Mouse (Mus musculus) lung, embryonic 14.5 days (tissue): ENCODE data around the gene Rps18. TPM values are rescaled to one million over a fixed set of nuclear protein-coding genes. Genes with fewer than 3 reads are reported as not detected.

Source experiments
- ATAC-seq: fragments of 200-750 bp; cut with Nextera tagmentation; 2 replicates; pipeline ENCODE4 v1.8.0; 2017; ENCODE audit warnings: mild to moderate bottlenecking, moderate TSS enrichment, moderate library complexity; ENCODE audit not compliant: insufficient read depth
- DNase-seq: peaks from one replicate; pipeline ENCODE4 v3.0.0-alpha.2; 2015
- H3K27ac ChIP-seq: fragments of 300-500 bp; sonication (generic); 2 replicates; pipeline ENCODE4 v1.5.1; 2014; ENCODE audit warnings: low read depth, mild to moderate bottlenecking, moderate library complexity
- H3K27me3 ChIP-seq: fragments of 300-500 bp; sonication (generic); 2 replicates; pipeline ENCODE4 v1.6.1; 2014; ENCODE audit warnings: low read length, control low read depth; ENCODE audit not compliant: insufficient read depth
- H3K36me3 ChIP-seq: fragments of 300-500 bp; sonication (generic); 2 replicates; pipeline ENCODE4 v1.6.1; 2014; ENCODE audit warnings: control low read depth; ENCODE audit not compliant: insufficient read depth
- H3K4me1 ChIP-seq: fragments of 300-500 bp; sonication (generic); 2 replicates; pipeline ENCODE4 v1.6.1; 2014; ENCODE audit warnings: antibody characterized with exemption, control low read depth; ENCODE audit not compliant: insufficient read depth
- H3K4me2 ChIP-seq: fragments of 300-500 bp; sonication (generic); 2 replicates; pipeline ENCODE4 v1.6.1; 2014; ENCODE audit warnings: mild to moderate bottlenecking
- H3K4me3 ChIP-seq: fragments of 300-500 bp; sonication (generic); 2 replicates; pipeline ENCODE4 v1.5.1; 2014; ENCODE audit warnings: low read depth, low read length
- H3K9ac ChIP-seq: fragments of 300-500 bp; sonication (generic); 2 replicates; pipeline ENCODE4 v1.6.1; 2014
- H3K9me3 ChIP-seq: fragments of 300-500 bp; sonication (generic); 2 replicates; pipeline ENCODE4 v1.6.1; 2016; ENCODE audit warnings: low read depth, low read length, control low read depth
- CTCF ChIP-seq: IDR thresholded peaks from 2 replicates; pipeline ENCODE4 v1.5.1; 2016; ENCODE audit warnings: antibody characterized with exemption, low read depth
- whole genome bisulfite sequencing: fragments of 180-500 bp; shearing (Covaris S2); extraction: QIAGEN DNeasy Blood & Tissue Kit; methylation state at CpG from one replicate; pipeline ENCODE4 v1.1.7; 2014; 5-methylcytosine and 5-hydroxymethylcytosine counted together
- polyA plus RNA-seq: library from polyadenylated mRNA; unstranded; fragments of >200 nt; fragmentation: Nextera tagmentation; extraction: Ambion mirVana; gene quantifications from 2 replicates; pipeline ENCODE4 v1.2.1, GENCODE M21; 2014

The Rps18 gene
- polyA plus RNA-seq, 1 experiment from 2014 or later = 2,085 TPM

DNA sequence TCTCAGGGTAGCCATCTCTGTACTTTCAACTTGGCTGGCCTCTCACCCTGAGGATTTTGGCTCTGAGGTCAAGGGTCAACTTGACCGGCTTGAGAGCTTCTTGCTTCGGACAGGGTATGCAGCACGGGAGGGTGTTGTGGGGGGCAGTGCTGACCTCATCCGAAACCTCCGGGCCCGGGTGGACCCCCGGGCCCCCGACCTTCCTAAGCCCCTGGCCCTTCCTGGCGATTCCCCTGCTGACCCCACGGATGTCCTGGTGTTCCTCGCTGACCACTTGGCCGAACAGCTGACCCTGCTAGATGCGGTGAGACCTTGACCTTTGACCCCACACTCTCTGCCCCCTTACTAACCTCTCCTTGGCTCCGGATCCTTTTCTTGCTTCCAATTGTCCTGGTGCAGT, 23.4 kb downstream of the Rps18 start:
- Histone ChIP-seq H3K4me2 (no peak overlapping the region), H3K36me3 (peaks cover 38% of the 10 kb centered on the region), H3K9me3 (no peaks in the 10 kb centered on the region), H3K9ac (no peak overlapping the region), H3K4me1 (no peaks in the 10 kb centered on the region), H3K27me3 (no peaks in the 10 kb centered on the region), H3K27ac (no peak overlapping the region), H3K4me3 (no peak overlapping the region)
- no peak for ATAC-seq
- no peak for DNase-seq
- 89% methylated on average over 14 of the region's 14 CpGs for WGBS
- no peak for TF ChIP-seq CTCF

DNA sequence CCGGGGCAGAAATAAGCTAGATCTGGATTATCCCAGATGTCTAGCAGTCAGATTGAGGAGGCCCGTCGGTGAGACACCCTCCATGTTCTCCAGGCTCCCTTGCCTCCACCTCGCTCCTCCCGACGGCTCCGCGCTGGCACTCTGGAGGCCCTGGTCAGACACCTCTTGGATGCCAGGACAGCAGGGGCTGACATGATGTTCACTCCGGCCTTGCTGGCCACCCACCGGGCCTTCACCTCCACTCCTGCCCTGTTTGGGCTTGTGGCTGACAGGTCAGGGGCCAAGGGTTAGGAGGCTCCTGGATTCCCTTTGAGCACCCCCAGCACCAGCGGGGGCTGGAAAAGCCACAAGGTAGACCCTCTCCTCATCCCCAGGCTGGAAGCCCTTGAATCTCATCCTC, 23.9 kb downstream of the Rps18 start:
- Histone ChIP-seq H3K27ac (no peak overlapping the region), H3K27me3 (no peaks in the 10 kb centered on the region), H3K36me3 (peaks cover 33% of the 10 kb centered on the region; the same call in 1 of the 2 replicates), H3K4me3 (no peak overlapping the region), H3K9me3 (no peaks in the 10 kb centered on the region), H3K4me1 (no peaks in the 10 kb centered on the region), H3K4me2 (no peak overlapping the region), H3K9ac (no peak overlapping the region)
- DNase-seq (no peak), ATAC-seq (no peak)
- WGBS = 83% methylated on average over 11 of the region's 11 CpGs
- no peak for TF ChIP-seq CTCF

DNA sequence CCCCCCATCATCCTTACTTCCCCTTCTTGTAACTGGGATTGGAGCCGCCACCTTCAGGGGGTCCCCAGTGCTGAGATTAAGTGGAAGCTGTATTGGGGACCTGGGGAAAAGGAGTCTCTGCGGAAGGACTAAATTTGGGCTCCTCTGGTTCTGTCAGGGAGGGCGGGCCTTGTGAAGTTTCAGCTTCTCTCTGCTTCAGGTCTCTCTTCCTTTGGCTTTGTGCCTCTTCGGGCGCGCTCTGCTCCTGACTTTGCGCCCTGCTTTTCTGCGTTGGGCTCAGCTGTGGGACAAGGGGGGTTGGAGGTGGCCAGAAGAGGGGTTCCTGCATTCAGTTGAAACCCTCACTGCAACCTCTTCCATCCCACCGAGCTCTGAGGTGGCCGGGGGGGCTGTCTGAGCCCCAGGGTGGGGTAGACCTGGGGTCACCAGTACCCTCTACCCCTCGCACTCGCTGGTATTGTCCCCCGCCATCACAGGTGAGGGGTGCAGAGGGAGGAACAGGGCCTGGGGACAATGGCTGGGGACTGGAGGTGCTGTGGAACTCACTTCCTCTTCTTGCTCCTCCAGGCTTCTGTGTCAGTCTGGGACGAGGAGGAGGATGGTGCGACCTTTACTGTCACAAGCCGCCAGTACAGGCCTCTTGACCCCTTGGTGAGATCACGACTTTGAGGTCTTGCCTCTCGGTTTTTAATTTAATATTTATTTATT, 24.5 kb downstream of the Rps18 start:
- DNase-seq (no peak), ATAC-seq (no peak)
- no peak for TF ChIP-seq CTCF
- Histone ChIP-seq H3K4me2 (peak overlapping the region; percentile 99), H3K36me3 (peaks cover 31% of the 10 kb centered on the region; the same call in 1 of the 2 replicates), H3K4me3 (peak overlapping the region; percentile 83), H3K27me3 (no peaks in the 10 kb centered on the region), H3K4me1 (no peaks in the 10 kb centered on the region), H3K9me3 (no peaks in the 10 kb centered on the region), H3K27ac (no peak overlapping the region), H3K9ac (peak overlapping the region; percentile 81)
- WGBS = 38% methylated on average over 18 of the region's 18 CpGs

DNA sequence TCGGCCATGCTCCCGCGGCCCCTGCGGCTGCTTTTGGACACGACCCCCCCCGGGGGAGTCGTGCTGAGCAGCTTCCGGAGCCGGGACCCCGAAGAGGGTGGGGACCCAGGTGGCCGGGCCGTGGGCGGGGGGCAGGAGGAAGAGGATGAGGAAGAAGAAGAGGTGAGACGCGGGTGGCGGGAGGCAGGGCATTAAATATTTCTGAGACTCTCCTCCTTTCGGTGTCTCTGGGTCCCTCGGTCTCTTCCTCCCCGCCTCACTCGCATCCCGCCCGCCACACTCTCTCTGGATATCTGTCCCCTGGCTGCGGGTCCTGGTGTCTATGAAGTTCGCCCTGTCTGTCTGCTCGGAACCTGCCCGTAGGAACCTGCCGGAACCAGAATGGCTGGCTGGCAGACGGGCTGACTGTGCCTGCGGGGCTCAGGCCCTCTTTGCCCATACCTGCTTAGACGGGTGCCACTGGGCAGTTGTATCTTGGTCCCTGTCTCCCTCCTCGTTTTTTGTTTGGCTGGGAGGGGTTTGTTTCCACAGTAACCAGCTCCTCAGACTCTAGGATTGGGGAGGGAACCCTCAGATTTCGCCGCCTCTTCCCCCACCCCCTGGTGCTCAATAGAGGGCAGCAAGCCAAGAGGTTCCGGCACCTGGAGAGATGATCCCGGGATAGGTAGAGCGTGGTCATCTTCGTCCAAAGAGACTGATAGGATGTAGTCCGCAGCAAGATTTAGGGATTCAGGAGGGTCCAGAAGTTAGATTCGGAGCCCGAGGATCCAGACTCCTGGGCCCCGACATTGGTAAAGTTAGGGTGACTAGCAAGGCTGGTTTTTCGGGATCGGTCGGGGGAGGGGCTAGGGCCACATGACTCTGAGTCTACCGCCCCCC, 25.3 kb downstream of the Rps18 start:
- H3K27me3 ChIP-seq = no peaks in the 10 kb centered on the region
- no peaks in the 10 kb centered on the region for H3K9me3 ChIP-seq
- TF ChIP-seq CTCF = no peak
- H3K4me1 ChIP-seq = no peaks in the 10 kb centered on the region
- ATAC-seq (peak; percentile 16; the same call in 1 of the 2 replicates), DNase-seq (peak; percentile 62)
- peak overlapping the region; percentile 83 for H3K4me3 ChIP-seq
- H3K4me2 ChIP-seq = peak overlapping the region; percentile 99
- H3K27ac ChIP-seq = peak overlapping the region; percentile 95
- under 1% methylated on average over 45 of the region's 45 CpGs for WGBS
- peak overlapping the region; percentile 81 for H3K9ac ChIP-seq
- H3K36me3 ChIP-seq = peaks cover 28% of the 10 kb centered on the region; the same call in 1 of the 2 replicates

DNA sequence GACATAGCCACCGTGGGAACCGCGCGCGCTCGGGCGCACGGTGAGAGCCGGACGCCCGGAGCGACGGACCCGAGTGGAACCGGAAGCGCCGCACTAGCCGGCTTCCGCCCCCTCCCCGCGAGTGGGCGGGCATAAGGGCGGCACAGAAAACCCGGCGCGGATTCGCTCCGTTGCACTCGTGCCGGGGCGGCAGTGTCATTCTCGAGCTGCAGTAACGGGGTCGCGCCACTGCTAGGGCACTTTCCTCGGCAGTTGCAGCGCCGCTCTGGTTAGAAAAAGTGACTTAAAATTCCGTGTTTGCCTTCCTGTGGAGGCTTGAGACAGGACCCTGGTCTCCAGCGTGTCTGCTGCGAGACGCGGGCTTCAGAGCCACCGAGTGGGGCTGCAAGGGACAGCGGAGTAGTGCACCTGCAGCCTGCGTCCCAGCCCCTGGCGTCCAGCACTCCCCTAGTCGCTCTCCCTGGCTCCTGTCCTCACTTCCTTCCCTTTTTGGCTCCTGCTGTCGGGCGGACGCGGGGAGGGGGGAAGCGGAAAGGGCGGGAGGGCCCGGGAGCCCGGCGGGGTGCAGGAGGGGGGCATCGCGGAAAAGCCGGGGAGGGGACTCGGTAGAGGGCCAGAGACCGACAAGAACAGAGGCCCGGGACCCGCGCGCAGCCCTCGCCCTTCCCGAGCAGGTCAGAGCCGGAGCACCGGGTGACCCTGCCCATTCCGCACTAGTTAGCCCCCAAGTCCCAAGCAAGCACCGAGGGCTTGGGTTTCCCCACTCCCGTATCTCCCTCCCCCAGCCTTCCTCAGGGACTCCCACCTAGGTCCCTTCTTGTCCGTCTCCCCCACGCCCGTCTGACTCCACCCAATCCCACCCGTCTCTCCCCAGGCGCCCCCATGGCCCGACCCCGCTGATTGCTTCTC, 26.2 kb downstream of the Rps18 start, which contains the start of gene Rgl2:
Gene Rgl2 (plus strand): TSS at position 173 of the 909 bp plus-strand sequence.
- H3K4me2 ChIP-seq = peak within 1 kb of the TSS; percentile 99
- WGBS = under 1% methylated on average over 75 of the region's 80 CpGs
- peaks cover 22% of the 10 kb centered on the region; the same call in 1 of the 2 replicates for H3K36me3 ChIP-seq
- H3K27me3 ChIP-seq = no peaks in the 10 kb centered on the region
- TF ChIP-seq CTCF = peak; percentile 57
- peak within 1 kb of the TSS; percentile 83 for H3K4me3 ChIP-seq
- peak; percentile 85 for ATAC-seq
- DNase-seq = peak; percentile 97
- peak within 1 kb of the TSS; percentile 81 for H3K9ac ChIP-seq
- no peaks in the 10 kb centered on the region for H3K9me3 ChIP-seq
- peak within 1 kb of the TSS; percentile 95 for H3K27ac ChIP-seq
- no peaks in the 10 kb centered on the region for H3K4me1 ChIP-seq

DNA sequence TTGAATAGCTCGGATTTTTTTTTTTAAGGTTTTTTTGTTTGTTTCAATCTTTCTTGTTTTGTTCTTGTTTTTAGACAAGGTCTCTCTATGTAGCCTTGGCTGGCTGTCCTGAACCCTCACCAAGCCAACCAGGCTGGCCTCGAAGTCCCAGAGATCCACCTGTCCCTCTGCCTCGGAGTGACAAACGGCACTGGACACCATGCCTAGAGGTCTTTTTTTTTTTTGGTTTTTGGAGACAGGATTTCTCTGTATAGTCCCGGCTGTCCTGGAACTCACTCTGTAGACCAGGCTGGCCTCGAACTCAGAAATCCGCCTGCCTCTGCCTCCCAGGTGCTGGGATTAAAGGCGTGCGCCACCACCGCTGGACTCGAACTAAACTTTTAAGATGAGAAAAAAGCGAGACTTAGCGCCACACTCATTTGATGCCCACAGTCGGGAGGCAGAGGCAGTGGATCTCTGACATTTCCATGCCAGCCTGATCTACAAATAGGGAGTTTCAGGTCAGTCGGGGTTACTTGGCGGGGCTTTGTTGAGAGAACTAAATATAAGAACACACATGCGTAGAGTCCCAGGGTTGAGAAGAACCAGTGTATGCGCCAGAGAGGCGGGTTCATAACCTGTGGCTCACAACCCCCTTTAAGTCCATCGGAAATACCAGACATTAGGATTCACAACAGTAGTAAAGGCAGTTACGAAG, 27.4 kb downstream of the Rps18 start:
- ATAC-seq (no peak), DNase-seq (no peak)
- H3K9ac ChIP-seq = peak overlapping the region; percentile 81
- H3K27me3 ChIP-seq = no peaks in the 10 kb centered on the region
- no peaks in the 10 kb centered on the region for H3K9me3 ChIP-seq
- H3K27ac ChIP-seq = peak overlapping the region; percentile 95; the same call in 1 of the 2 replicates
- 59% methylated on average over 21 of the region's 21 CpGs for WGBS
- H3K36me3 ChIP-seq = peaks cover 10% of the 10 kb centered on the region; the same call in 1 of the 2 replicates
- peak overlapping the region; percentile 83 for H3K4me3 ChIP-seq
- H3K4me1 ChIP-seq = no peaks in the 10 kb centered on the region
- H3K4me2 ChIP-seq = peak overlapping the region; percentile 99
- TF ChIP-seq CTCF = no peak
